Mouse (Mus musculus) liver, embryonic 14 days (tissue): ENCODE results near the gene Olfr1278. TPM values are rescaled to one million over a fixed set of nuclear protein-coding genes. Genes with fewer than 3 reads are reported as not detected.

ENCODE experiments used
- polyA plus RNA-seq: library from polyadenylated mRNA; depleted of rRNA; stranded (reverse); fragments of >200 nt; gene quantifications from 2 replicates; pipeline ENCODE4 v1.2.3, GENCODE M21; 2012; rRNA removed

Olfr1278 gene
- not detected in 2 replicates for polyA plus RNA-seq

GRCm38 (mm10) chr2:111289836-111290235 is at the start of gene Olfr1278:
TSS of gene Olfr1278 (plus strand) at chr2:111290136.

GRCm38 (mm10) chr2:111254216-111254615 is 35.7 kb upstream of the Olfr1278 start, which contains the start of gene Olfr1276:
TSS of gene Olfr1276 (plus strand) at chr2:111254516.

GRCm38 (mm10) chr2:111274006-111274405 is 15.9 kb upstream of the Olfr1278 start, which contains the start of gene Olfr1277:
TSS of gene Olfr1277 (minus strand) at chr2:111274106.

GRCm38 (mm10) chr2:111300374-111300773 is 10.4 kb downstream of the Olfr1278 start, which contains the start of gene Olfr1279:
TSS of gene Olfr1279 (plus strand) at chr2:111300635.

GRCm38 (mm10) chr2:111313717-111314116 is 23.8 kb downstream of the Olfr1278 start, which contains the start of gene Olfr1280:
TSS of gene Olfr1280 (plus strand) at chr2:111314017.

GRCm38 (mm10) chr2:111326220-111326619 is 36.3 kb downstream of the Olfr1278 start, which contains the start of gene Olfr1281:
TSS of gene Olfr1281 (plus strand) at chr2:111326520.

GRCm38 (mm10) chr2:111335976-111336375 is 46.0 kb downstream of the Olfr1278 start, which contains the start of gene Olfr1282:
TSS of gene Olfr1282 (minus strand) at chr2:111336076.

Other genes starting within 250 kb of the Olfr1278 start
- not detected in 2 replicates for gene Gm13941, start 184.2 kb upstream of the Olfr1278 start, polyA plus RNA-seq
- not detected in 2 replicates for gene Gm15130, start 137.2 kb upstream of the Olfr1278 start, polyA plus RNA-seq
- gene 4930430A15Rik, start 60.5 kb upstream of the Olfr1278 start, polyA plus RNA-seq: not detected in 2 replicates
- not detected in 2 replicates for gene Olfr1275, start 54.9 kb upstream of the Olfr1278 start, polyA plus RNA-seq
- gene Olfr1276, start 35.6 kb upstream of the Olfr1278 start, polyA plus RNA-seq: not detected in 2 replicates
- not detected in 2 replicates for gene Olfr1277, start 16.0 kb upstream of the Olfr1278 start, polyA plus RNA-seq
- not detected in 2 replicates for gene Olfr1279, start 10.5 kb downstream of the Olfr1278 start, polyA plus RNA-seq
- not detected in 2 replicates for gene Olfr1280, start 23.9 kb downstream of the Olfr1278 start, polyA plus RNA-seq
- not detected in 2 replicates for gene Olfr1281, start 36.4 kb downstream of the Olfr1278 start, polyA plus RNA-seq
- gene Olfr1282, start 45.9 kb downstream of the Olfr1278 start, polyA plus RNA-seq: not detected in 2 replicates
- gene Olfr1283, start 76.7 kb downstream of the Olfr1278 start, polyA plus RNA-seq: not detected in 2 replicates
- gene Olfr1284, start 85.4 kb downstream of the Olfr1278 start, polyA plus RNA-seq: not detected in 2 replicates
- not detected in 2 replicates for gene Olfr1286, start 133.0 kb downstream of the Olfr1278 start, polyA plus RNA-seq
- not detected in 2 replicates for gene Olfr1287, start 159.0 kb downstream of the Olfr1278 start, polyA plus RNA-seq
- gene Olfr1288, start 184.0 kb downstream of the Olfr1278 start, polyA plus RNA-seq: not detected in 2 replicates
- not detected in 2 replicates for gene Olfr1289, start 190.7 kb downstream of the Olfr1278 start, polyA plus RNA-seq
- not detected in 2 replicates for gene Olfr1290, start 203.7 kb downstream of the Olfr1278 start, polyA plus RNA-seq
- gene Olfr1291-ps1, start 207.0 kb downstream of the Olfr1278 start, polyA plus RNA-seq: not detected in 2 replicates
- gene Olfr1293-ps, start 235.1 kb downstream of the Olfr1278 start, polyA plus RNA-seq: not detected in 2 replicates